Mouse (Mus musculus) intestine, embryonic 16.5 days (tissue): Measurements from ENCODE around the gene Tsfm. TPM values are rescaled to one million over a fixed set of nuclear protein-coding genes. Genes with fewer than 3 reads are reported as not detected.

Experiments
- ATAC-seq: fragments of 200-750 bp; cut with Nextera tagmentation; 2 replicates; pipeline ENCODE4 v1.8.0; 2017; ENCODE audit warnings: moderate TSS enrichment, moderate library complexity
- H3K27ac ChIP-seq: fragments of 300-500 bp; sonication (generic); 2 replicates; pipeline ENCODE4 v1.5.1; 2014; ENCODE audit warnings: mild to moderate bottlenecking, low read length
- H3K27me3 ChIP-seq: fragments of 300-500 bp; sonication (generic); replicated peaks from 2 replicates; pipeline ENCODE4 v1.6.1; 2014; ENCODE audit warnings: low read length, control low read depth, mixed read lengths; ENCODE audit not compliant: control insufficient read depth, insufficient read depth
- H3K36me3 ChIP-seq: fragments of 300-500 bp; sonication (generic); 2 replicates; pipeline ENCODE4 v1.6.1; 2014; ENCODE audit warnings: low read length, control low read depth; ENCODE audit not compliant: control insufficient read depth, insufficient read depth
- H3K4me1 ChIP-seq: fragments of 300-500 bp; sonication (generic); 2 replicates; pipeline ENCODE4 v1.6.1; 2014; ENCODE audit warnings: low read length, control low read depth, mixed read lengths; ENCODE audit not compliant: control insufficient read depth, insufficient read depth
- H3K4me2 ChIP-seq: fragments of 300-500 bp; sonication (generic); 2 replicates; pipeline ENCODE4 v1.6.1; 2014; ENCODE audit warnings: low read depth, low read length, control low read depth
- H3K4me3 ChIP-seq: fragments of 300-500 bp; sonication (generic); 2 replicates; pipeline ENCODE4 v1.5.1; 2014; ENCODE audit warnings: mild to moderate bottlenecking, low read length
- H3K9ac ChIP-seq: fragments of 300-500 bp; sonication (generic); 2 replicates; pipeline ENCODE4 v1.6.1; 2014; ENCODE audit warnings: low read depth, low read length
- H3K9me3 ChIP-seq: fragments of 300-500 bp; sonication (generic); 2 replicates; pipeline ENCODE4 v1.6.1; 2016; ENCODE audit warnings: low read length, control low read depth; ENCODE audit not compliant: control insufficient read depth
- WGBS: fragments of 180-500 bp; shearing (Covaris S2); extraction: QIAGEN DNeasy Blood & Tissue Kit; methylation state at CpG from one replicate; pipeline ENCODE4 v1.1.7; 2014; 5-methylcytosine and 5-hydroxymethylcytosine counted together
- polyA plus RNA-seq: library from polyadenylated mRNA; unstranded; fragments of >200 nt; fragmentation: Nextera tagmentation; extraction: Ambion mirVana; gene quantifications from 2 replicates; pipeline ENCODE4 v1.2.1, GENCODE M21; 2015

Gene Tsfm
- polyA plus RNA-seq, 1 experiment from 2014 or later, result 100 TPM

DNA sequence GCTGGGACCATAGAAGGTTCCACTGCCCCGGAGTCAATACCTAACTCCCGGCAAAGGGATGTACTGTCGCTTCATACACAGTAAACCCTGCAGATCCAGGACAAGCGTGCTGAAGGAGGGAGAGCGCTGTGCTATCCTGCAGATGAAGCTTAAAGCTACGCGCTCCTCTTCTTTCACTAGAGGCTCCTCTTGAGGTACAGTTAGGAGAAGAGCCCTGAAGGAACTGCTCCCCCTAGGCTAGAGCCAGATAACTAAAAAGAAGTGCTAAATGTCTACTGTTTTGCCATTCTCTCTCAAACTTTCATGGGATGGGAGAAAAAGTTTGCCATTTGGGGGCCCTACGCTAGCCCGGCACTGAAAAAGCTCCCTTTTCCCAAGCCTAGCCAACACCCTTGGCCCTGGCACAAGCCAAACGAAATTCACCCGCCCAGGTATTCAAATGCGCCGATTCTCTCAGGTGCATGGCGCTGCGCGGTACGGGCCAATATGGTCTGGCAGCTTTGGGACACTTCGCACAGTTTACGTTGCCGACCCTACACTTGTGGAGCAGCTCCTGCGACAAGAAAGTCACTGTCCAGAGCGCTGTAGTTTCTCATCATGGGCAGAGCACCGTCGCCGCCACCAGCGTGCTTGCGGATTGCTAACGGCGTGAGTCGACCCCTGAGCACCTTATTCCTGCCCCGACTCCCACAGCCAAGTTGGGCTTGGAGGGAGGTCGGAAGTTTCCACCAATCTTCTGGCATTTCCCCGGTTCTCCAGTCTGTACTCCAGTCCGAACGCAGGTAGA lies 18.2 kb upstream of the Tsfm start:
- no peak overlapping the region for H3K27ac ChIP-seq

GRCm38 (mm10) chr10:127047954-127048353 lies 17.3 kb upstream of the Tsfm start, which contains the start of gene Cyp27b1:
Gene Cyp27b1 (plus strand): TSS chr10:127048250.
- 41% methylated on average over 5 of the region's 5 CpGs for WGBS
- H3K36me3 ChIP-seq, result 0 out of 2 replicates have a peak, but pooled peaks cover 3% of the 10 kb centered on the region
- H3K4me1 ChIP-seq, result peaks cover under 1% of the 10 kb centered on the region; the same call in 1 of the 2 replicates
- H3K4me2 ChIP-seq, result peak within 1 kb of the TSS; percentile 41
- no peak within 1 kb of the TSS for H3K27ac ChIP-seq
- H3K9me3 ChIP-seq, result no peaks in the 10 kb centered on the region
- peaks cover 42% of the 10 kb centered on the region for H3K27me3 ChIP-seq
- H3K9ac ChIP-seq, result no peak within 1 kb of the TSS; the same call in 1 of the 2 replicates
- H3K4me3 ChIP-seq, result peak within 1 kb of the TSS; percentile 31
- ATAC-seq, result no peak

More for the DNA sequence above, 18.2 kb upstream of the Tsfm start:
- H3K9me3 ChIP-seq, result no peaks in the 10 kb centered on the region
- no peaks in the 10 kb centered on the region for H3K4me1 ChIP-seq
- H3K4me2 ChIP-seq, result peak overlapping the region; percentile 41
- no peak for ATAC-seq
- H3K36me3 ChIP-seq, result 0 out of 2 replicates have a peak, but pooled peaks cover 3% of the 10 kb centered on the region
- H3K4me3 ChIP-seq, result peak overlapping the region; percentile 31
- peaks cover 42% of the 10 kb centered on the region for H3K27me3 ChIP-seq
- 4% methylated on average over 35 of the region's 35 CpGs for WGBS
- no peak overlapping the region; the same call in 1 of the 2 replicates for H3K9ac ChIP-seq

GRCm38 (mm10) chr10:127043187-127043586 lies 12.5 kb upstream of the Tsfm start:
- H3K27me3 ChIP-seq, result peaks cover 9% of the 10 kb centered on the region
- H3K36me3 ChIP-seq, result 0 out of 2 replicates have a peak, but pooled peaks cover 3% of the 10 kb centered on the region
- H3K27ac ChIP-seq, result no peak overlapping the region
- no peak overlapping the region for H3K4me2 ChIP-seq
- no peak overlapping the region for H3K9ac ChIP-seq
- no peak for ATAC-seq
- H3K4me1 ChIP-seq, result peaks cover 7% of the 10 kb centered on the region; the same call in 1 of the 2 replicates
- no peak overlapping the region for H3K4me3 ChIP-seq
- no peaks in the 10 kb centered on the region for H3K9me3 ChIP-seq
- WGBS, result 92% methylated on average over 6 of the region's 6 CpGs

- 16% methylated on average over 5 of the region's 5 CpGs for WGBS
- ATAC-seq, result peak; percentile 5; the same call in 1 of the 2 replicates
Observed at GRCm38 (mm10) chr10:127042468-127043115, 12.0 kb upstream of the Tsfm start.

GRCm38 (mm10) chr10:127041774-127042338 lies 11.2 kb upstream of the Tsfm start:
- WGBS, result under 1% methylated on average over 44 of the region's 44 CpGs
- Histone ChIP-seq H3K4me3 (peak overlapping the region; percentile 96), H3K27me3 (no peaks in the 10 kb centered on the region), H3K27ac (0 out of 2 replicates have a peak overlapping the region, but pooled peaks have one; percentile 66), H3K9me3 (no peaks in the 10 kb centered on the region), H3K9ac (peak overlapping the region; percentile 80), H3K4me2 (peak overlapping the region; percentile 97), H3K36me3 (0 out of 2 replicates have a peak, but pooled peaks cover 3% of the 10 kb centered on the region), H3K4me1 (peaks cover 7% of the 10 kb centered on the region; the same call in 1 of the 2 replicates)
- ATAC-seq, result peak; percentile 91

More at GRCm38 (mm10) chr10:127042468-127043115, 12.0 kb upstream of the Tsfm start:
- Histone ChIP-seq H3K9me3 (no peaks in the 10 kb centered on the region), H3K36me3 (0 out of 2 replicates have a peak, but pooled peaks cover 3% of the 10 kb centered on the region), H3K4me3 (peak overlapping the region; percentile 96), H3K27ac (no peak overlapping the region), H3K4me1 (peaks cover 7% of the 10 kb centered on the region; the same call in 1 of the 2 replicates), H3K9ac (peak overlapping the region; percentile 80), H3K27me3 (peaks cover 3% of the 10 kb centered on the region), H3K4me2 (peak overlapping the region; percentile 97)

GRCm38 (mm10) chr10:127041274-127041766 lies 10.7 kb upstream of the Tsfm start, which contains the start of the genes Mettl1 and Eef1akmt3:
Gene Mettl1 (plus strand): TSS chr10:127041414.
Gene Eef1akmt3 (minus strand): TSS chr10:127041513.
- 0 out of 2 replicates have a peak within 1 kb of the TSS, but pooled peaks have one; percentile 66 for H3K27ac ChIP-seq
- peak; percentile 76 for ATAC-seq
- peak within 1 kb of the TSS; percentile 96 for H3K4me3 ChIP-seq
- H3K36me3 ChIP-seq, result 0 out of 2 replicates have a peak, but pooled peaks cover 3% of the 10 kb centered on the region
- H3K9ac ChIP-seq, result peak within 1 kb of the TSS; percentile 80
- WGBS, result under 1% methylated on average over 28 of the region's 28 CpGs
- peaks cover 7% of the 10 kb centered on the region; the same call in 1 of the 2 replicates for H3K4me1 ChIP-seq
- no peaks in the 10 kb centered on the region for H3K27me3 ChIP-seq
- peak within 1 kb of the TSS; percentile 97 for H3K4me2 ChIP-seq
- no peaks in the 10 kb centered on the region for H3K9me3 ChIP-seq

DNA sequence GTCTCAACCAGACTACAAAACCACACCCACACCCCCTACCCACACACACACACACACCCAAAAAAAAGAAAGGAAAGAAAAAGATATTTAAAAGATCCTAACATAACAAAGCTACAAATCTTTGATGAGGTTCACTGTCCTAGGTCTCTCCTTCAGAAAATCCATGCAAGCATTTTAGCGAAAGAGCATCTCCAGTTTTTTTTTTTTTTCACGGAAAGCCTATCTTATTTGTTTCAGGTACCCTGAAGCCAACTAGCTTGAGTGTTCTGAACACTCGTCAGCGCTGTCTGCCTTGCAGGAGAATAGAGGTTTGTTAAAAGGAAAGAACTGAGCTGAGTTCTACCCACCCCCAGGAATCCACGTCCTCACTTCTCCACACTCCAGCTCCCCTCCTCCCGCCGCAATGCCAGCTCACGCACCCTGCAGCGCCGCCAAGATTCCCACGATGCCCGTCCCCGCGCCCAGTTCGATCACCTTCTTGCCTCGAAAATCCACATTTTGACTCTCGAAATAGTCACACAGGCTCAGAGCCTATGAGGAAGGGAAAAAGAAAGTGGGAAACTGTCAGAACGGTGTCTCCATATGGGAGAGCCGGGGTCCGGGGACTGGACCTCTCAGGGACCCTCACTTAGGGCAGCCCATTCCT lies 10.1 kb upstream of the Tsfm start:
- H3K27ac ChIP-seq, result no peak overlapping the region
- H3K4me3 ChIP-seq, result peak overlapping the region; percentile 96
- 0 out of 2 replicates have a peak, but pooled peaks cover 3% of the 10 kb centered on the region for H3K36me3 ChIP-seq
- H3K9me3 ChIP-seq, result no peaks in the 10 kb centered on the region
- WGBS, result 3% methylated on average over 20 of the region's 20 CpGs
- no peaks in the 10 kb centered on the region for H3K27me3 ChIP-seq
- peak; percentile 7; the same call in 1 of the 2 replicates for ATAC-seq
- peaks cover 7% of the 10 kb centered on the region; the same call in 1 of the 2 replicates for H3K4me1 ChIP-seq
- peak overlapping the region; percentile 80 for H3K9ac ChIP-seq
- peak overlapping the region; percentile 97 for H3K4me2 ChIP-seq

GRCm38 (mm10) chr10:127037641-127038040 lies 7.0 kb upstream of the Tsfm start:
- WGBS, result 76% methylated on average over 12 of the region's 12 CpGs

More at GRCm38 (mm10) chr10:127037641-127038040, 7.0 kb upstream of the Tsfm start:
- no peak overlapping the region for H3K27ac ChIP-seq
- no peak overlapping the region for H3K9ac ChIP-seq
- H3K9me3 ChIP-seq, result no peaks in the 10 kb centered on the region
- H3K4me3 ChIP-seq, result no peak overlapping the region
- H3K27me3 ChIP-seq, result no peaks in the 10 kb centered on the region
- no peaks in the 10 kb centered on the region for H3K36me3 ChIP-seq
- ATAC-seq, result no peak
- H3K4me2 ChIP-seq, result no peak overlapping the region
- H3K4me1 ChIP-seq, result peaks cover 3% of the 10 kb centered on the region; the same call in 1 of the 2 replicates
